Mouse (Mus musculus): ENCODE results near the gene Gm42715.
"Not testable (repeated sequence)": the region's sequence is repeated elsewhere in the genome, so short reads cannot be mapped to it uniquely, and the experiment has no call there.

Gm42715 gene

DNA sequence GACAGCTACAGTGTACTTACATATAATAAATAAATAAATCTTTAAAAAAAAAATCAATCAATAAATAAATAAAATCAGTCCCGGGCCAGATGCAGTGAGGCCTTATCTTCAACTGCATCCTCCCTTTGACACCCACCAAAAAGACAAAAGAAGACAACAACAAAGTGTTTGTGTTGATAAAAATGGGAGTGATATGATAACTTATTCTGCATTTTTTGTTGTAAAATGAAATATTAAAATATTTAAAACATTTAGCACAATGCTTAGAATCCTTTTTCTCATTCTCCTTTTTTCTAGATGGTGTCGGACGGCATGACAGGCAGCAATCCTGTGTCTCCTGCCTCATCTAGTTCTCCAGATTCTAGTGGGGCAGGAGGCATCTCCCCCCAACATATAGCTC, at the start of gene Gm42715:
Gene Gm42715, plus strand, starts transcription at position 301 of the 400 bp plus-strand sequence.
- no peak for DNase-seq

- peak; percentile 57 for DNase-seq
Observed at GRCm38 (mm10) chr7:127470011-127470715, 49.2 kb upstream of the Gm42715 start.

DNA sequence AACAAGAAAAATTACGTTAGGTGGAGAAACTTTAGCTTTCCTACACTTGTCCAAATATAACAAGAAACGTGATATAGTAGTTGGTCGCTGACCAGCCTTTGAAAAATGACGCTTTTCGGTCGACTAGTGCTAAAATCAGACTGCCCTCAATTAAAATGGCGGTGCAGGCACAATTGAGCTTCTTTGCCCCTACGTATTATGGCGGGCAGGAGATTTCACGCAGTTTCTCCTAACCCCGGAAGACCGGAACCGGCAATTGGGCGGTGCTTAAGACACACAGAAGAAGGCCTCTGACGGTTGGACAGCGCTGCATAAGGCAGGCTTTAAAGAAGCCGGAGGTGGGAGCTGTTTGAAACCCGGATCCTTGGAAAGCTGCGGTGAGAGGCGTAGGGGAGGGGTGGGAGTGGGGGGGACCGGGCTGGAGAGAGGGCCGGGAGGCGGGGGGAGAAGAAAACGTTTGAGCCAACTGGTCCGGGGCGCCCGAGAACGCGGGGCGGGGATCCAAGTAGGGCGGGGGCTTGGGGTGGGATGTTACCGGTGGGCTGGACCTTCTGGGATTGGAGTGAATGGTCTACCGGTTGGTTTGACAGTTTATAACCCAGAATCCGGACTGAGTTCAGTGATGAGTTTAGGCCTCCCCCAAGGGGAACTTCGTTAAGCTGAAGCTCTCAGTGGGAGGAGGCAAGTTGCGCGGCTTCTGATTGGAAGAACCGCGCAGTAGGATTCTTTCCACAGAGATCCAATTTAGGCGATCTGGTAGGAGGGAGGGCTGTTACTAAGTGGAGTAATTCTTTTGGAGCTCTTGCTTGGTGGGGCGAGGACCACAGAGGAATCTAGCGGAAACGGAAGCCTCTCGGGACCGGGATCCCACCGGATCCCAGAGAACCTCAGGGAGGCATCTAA, 48.4 kb upstream of the Gm42715 start:
- DNase-seq = peak; percentile 99

DNA sequence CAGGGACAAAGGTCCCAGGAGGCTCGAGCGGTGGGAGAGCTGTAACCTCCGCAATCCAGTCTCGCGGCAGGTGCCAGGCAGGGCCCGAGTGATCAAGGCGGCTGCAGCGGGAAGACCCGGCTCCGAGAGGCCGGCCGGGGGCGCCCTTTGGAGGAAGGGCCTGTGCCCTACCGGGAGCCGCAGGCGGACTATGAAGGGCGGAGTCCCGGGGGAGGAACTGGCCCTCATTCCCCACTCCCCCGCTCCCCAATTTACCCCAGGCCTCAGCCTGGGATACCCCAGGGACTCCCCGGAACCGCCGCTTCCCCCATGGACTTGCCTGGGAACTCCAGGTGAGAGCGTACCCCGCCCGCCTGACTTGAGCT, 47.8 kb upstream of the Gm42715 start:
- peak; percentile 72 for DNase-seq

- peak; percentile 39 for DNase-seq
Observed at GRCm38 (mm10) chr7:127472060-127472459, 47.3 kb upstream of the Gm42715 start.

- peak; percentile 32 for DNase-seq
Observed at GRCm38 (mm10) chr7:127473705-127474104, 45.7 kb upstream of the Gm42715 start.

DNA sequence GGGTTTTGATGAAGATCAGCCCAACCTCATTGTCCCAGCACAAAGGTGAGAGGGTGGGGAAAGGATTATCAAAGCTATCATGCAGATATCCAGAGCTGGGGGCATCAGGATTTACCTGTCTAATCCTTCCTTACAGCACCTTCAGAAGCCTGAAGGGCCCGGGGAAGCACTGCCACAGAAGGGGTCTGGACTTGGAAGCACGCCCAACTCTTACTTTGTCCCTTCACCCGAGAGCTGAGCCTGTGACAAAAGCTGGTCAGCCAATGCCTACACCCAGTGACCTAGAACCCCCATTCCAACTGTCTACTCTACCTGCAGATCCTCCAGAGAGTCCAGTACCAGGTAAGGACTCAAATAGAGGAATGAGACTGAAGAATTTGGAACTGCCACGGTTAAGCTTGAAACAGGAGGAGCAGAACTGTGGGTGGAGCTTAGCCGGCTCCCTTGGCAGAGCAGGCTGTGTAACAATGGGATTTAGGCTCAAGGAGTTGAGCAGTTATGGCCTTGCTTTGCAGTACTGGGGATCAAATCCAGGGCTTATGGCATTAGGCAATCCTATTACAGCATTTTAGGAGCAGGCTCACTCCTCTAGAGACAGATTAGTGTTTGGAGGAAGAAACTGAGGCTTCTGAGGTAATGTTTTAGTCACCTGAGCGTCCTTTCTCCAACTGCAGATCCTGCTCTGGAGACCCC, 44.9 kb upstream of the Gm42715 start:
- no peak for DNase-seq

DNA sequence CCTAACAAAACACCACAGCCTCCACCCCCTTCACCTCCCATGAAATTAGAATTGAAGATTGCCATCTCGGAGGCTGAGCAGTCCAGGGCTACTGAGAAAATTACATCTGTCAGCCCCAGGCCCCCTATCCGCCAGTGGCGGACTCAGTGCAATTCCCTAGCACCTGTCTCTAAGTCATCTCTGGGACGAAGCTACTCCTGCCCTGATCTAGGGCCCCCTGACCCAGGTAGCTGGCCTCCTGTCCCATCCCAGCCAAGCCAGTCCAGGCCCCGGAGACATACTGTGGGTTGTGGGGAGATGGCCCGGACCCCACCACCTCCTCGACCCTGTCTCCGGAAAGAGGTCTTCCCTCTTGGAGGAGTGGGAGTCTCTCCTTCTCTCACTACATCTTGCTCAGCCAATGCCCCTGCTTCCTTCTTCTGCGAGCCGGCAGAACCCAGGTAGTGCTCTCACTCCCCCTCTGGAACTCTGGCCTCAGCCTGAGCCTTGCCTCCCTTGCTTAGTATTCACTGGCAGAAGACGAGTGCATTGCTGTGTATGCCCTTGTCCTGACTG, 44.1 kb upstream of the Gm42715 start:
- DNase-seq = no peak

GRCm38 (mm10) chr7:127476336-127476735, 43.0 kb upstream of the Gm42715 start:
- DNase-seq = no peak

- DNase-seq = no peak
Observed at GRCm38 (mm10) chr7:127476855-127477254, 42.5 kb upstream of the Gm42715 start.

DNA sequence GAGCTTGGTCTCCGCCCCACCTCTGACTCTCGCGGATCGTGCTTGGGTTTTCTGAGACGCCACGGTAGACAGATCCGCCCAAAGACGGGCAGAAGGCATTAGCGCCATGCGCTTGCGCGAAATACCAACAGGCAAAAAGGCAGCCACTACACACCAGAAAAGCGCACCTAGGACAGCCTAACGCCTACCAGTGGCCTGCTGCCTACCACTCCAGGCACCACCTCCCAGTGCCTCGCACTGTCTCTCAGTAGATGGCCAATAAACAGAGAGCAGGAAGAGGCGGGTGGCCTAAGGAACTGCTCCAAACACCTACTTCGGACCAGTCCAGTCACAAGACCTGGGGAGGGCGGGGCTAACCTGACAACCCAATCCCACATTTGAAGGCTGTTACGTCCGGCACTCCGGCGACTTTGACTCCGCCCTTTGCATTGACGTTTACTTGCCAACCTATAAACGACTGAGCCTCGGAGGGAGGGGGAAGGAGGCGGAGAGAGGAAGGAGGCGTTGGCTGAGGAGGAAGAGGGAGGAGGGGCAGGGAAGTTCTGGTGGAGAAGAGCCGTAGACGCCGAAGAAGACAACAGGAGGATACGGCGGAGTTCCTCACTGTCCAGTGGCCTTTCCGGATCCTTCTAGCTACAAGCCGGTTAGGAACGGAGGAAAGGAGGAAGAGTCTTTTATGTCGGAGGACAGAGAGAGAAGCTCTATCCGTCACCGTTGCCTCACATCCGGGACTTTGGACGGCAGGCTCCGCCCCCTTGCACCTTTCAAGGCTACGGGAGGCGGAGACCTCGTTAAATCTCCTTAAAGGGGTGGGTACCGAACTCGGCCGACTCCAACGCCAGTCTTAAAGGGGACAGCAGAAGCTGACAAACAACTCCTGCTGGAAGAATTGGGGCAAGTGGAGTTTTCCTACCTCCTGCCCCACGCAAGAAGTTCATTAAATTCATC, 41.4 kb upstream of the Gm42715 start:
- DNase-seq = peak; percentile 100

DNA sequence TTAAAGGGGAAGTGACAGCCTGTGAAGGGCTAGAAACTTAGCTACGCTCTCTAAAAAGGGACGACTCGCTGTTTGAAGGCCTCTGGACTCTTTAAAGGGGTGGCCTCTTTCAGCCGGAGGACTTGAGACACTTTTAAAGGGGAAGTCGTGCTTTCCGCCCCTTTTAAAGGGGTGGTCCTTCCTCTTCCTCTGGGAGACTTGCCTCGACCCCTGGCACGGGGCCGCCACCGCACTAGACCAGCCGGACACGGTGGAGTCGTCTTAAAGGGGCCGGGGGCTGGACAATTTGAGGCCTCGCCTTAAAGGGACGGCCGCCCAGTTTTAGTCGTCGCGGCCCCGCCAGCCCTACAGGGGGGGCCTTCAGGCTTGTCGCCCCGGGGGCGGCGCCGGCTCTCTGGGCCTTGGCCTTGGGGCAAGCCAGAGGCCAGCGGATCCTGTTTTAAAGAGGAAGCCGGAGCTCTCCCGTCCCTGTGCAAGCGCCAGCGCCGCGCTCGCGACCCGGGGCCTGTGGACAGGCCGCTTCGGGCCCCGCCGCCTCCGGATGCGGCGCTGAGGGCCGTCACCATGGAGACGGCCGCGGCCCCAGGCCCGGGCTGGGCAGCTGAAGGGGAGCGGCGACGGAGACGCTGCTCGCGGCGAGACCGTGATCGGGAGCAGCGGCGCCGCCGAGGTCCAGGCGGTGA, 40.6 kb upstream of the Gm42715 start, which contains the start of gene Fbrs:
Gene Fbrs, plus strand, starts transcription at position 565 of the 683 bp plus-strand sequence.
- peak; percentile 97 for DNase-seq

- no peak for DNase-seq
Observed at GRCm38 (mm10) chr7:127479318-127480225, 39.8 kb upstream of the Gm42715 start.

DNA sequence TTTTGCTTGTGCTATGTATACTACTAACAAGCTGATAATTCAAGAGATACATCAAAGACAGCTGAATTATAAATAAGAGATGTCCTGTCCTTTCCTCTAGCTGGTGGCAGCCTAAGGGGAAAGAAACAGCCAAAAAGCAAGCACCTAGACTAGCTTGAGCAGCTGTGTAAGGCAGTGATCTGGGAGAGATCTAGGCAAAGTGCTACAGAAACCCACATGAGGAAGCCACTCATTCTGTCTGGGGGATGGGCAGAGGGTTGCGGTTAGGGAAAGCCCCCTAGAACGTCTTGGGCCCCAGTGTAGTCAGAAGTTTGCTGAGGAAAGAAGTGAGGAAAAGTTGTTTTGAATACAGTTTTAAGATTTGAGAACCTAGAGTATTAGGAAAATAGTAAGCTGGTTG, 39.1 kb upstream of the Gm42715 start:
- DNase-seq = no peak

GRCm38 (mm10) chr7:127485416-127485815, 34.0 kb upstream of the Gm42715 start:
- DNase-seq = no peak

DNA sequence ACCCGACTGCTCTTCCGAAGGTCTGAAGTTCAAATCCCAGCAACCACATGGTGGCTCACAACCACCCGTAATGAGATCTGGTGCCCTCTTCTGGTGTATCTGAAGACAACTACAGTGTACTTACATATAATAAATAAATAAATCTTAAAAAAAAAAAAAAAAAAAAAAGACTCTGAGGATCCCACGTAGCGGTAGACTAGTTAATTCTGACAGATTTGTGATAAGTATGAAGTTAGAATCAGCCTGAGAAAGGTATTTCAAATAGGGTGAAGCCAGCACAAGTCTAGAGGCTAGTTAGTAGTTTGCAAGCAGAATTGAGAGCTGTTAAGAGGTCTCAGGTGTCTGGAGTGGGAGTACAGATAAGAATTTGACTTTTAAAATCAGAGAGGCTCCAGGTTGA, 31.0 kb upstream of the Gm42715 start:
- not testable (repeated sequence) for DNase-seq

GRCm38 (mm10) chr7:127489982-127490381, 29.4 kb upstream of the Gm42715 start:
- DNase-seq = no peak

GRCm38 (mm10) chr7:127491846-127492245, 27.5 kb upstream of the Gm42715 start:
- no peak for DNase-seq

DNA sequence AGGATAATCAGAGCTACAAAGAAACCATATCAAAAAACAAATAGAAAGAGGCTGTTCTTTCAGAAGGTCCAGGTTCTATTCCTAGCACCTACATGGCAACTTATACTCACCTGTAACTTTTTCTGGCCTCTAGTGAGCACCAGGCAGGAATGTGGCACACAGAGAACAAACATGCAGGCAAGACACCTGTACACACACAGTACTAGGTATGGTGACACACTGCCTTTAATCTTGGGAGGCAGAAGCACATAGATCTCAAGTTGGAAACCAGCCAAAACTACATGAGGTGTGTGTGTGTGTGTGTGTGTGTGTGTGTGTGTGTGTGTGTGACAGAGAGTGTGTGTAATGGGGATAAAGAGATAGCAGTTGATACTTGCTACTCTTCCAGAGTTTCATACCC, 24.7 kb upstream of the Gm42715 start:
- no peak for DNase-seq

DNA sequence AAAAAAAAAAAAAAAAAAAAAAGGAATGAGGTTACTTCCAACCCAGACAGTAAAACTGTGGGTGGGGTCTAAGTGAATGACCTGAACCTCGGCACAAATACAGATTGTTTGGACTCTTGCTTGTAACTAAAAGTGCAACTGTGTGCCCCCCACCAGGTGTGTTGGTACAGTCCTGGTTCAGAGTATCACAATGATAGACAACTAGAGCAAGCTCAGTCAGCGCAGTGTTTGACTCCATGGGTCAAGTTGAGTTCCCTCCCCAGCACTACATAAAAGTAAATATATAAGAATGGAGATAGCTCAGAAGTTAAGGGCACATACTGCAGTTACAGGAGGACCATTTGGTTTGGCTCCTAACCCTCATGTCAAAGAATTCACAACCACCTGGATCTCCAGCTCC, 22.0 kb upstream of the Gm42715 start:
- DNase-seq = no peak
